Mouse (Mus musculus) embryonic stem cell, embryonic (primary cell): ENCODE data around the gene Apol11b.
"Not testable (repeated sequence)": the region's sequence is repeated elsewhere in the genome, so short reads cannot be mapped to it uniquely, and the experiment has no call there.

Experiments
- CTCF ChIA-PET, 4 experiments: fragments of 300-600 bp in 2 of 4; fragments of 350-600 bp in 2 of 4; sonication (Branson Sonifier 250); formaldehyde crosslinking; loops; one replicate each; lab custom pipeline; 2022; ENCODE audit warnings: inconsistent platforms in 2 of 4; lab: Charles Lee
- POLR2A ChIA-PET, 4 experiments: fragments of 300-600 bp in 2 of 4; fragments of 350-600 bp in 2 of 4; sonication (Branson Sonifier 250); formaldehyde crosslinking; loops; one replicate each; lab custom pipeline; 2022; ENCODE audit warnings: antibody characterized with exemption in 4 of 4, inconsistent platforms in 1 of 4; lab: Charles Lee

The Apol11b gene

DNA sequence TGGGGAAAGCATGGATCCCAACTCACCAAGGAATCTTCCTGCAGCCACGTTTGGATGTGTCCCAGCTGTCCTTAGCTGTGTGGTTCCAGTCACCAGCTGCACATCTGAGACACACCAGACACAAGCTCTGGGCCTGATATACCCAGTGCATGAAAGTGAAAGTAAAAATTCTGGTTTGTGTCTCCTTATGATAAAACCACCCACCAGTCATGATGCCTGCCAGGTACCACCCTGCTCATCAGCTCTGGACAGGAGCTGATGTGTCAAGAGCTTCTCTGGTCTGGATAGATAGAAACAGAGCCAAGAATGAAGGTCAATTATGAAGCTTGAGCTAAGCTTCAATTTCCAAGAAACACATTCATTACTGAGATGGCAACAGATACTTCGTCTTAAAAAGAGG is at the start of gene Apol11b:
Gene Apol11b (minus strand): TSS at position 111 of the 400 bp plus-strand sequence.
- POLR2A ChIA-PET, CTCF ChIA-PET: not testable (repeated sequence)

DNA sequence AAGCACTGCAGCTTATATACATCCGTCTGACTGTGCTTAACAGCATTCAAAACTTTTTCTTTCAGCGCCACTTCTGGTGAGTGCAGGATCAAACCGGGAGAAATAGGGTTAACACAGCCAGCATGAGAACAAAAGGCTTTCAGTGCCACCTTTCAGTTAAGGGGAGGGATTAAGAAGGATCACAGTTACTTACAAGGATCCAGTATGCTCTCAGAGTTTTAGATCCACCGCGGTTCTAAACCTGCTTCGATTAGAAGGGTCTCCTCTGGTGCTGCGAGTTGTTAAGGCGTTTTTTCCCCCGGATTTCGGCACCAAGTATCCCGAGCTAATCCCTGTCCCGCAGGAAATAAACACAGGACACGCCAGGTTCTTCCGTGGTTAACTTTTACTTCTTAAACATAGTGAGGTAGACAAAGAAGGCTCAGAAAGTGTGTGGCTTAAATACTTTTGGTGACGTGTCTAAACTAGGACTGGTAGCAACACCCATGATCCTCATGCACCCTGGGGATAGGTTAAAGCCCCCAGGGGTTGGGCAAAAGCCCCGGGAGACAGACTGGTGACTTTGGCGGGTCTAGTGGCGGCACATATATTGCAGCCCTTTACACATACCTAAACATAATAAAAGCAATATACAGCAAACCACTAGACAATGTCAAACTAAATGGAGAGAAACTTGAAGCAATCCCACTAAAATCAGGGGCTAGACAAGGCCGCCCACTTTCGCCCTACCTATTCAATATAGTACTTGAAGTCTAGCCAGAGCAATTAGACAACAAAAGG is 48.6 kb upstream of the Apol11b start:
- POLR2A ChIA-PET: interaction anchor here in 1 of 4 experiments (0.6 kb wide), 1 partner anchor 160 kb away, joined by 4 read pairs; no protein-coding TSS in a partner anchor

DNA sequence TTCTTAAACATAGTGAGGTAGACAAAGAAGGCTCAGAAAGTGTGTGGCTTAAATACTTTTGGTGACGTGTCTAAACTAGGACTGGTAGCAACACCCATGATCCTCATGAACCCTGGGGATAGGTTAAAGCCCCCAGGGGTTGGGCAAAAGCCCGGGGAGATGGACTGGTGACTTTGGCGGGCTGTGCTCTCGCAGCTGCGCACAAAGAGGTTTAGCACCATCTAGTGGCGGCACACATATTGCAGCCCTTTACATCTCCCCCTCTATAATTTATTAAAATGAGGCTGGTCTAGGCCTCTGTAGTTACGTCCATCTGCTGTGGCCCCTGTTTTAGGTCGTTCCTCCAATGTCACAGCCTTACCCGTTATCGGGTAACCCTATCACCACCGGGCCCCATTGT is 40.9 kb upstream of the Apol11b start:
- POLR2A ChIA-PET, CTCF ChIA-PET: not testable (repeated sequence)

More for the DNA sequence above, 48.6 kb upstream of the Apol11b start:
- CTCF ChIA-PET: not testable (repeated sequence)

DNA sequence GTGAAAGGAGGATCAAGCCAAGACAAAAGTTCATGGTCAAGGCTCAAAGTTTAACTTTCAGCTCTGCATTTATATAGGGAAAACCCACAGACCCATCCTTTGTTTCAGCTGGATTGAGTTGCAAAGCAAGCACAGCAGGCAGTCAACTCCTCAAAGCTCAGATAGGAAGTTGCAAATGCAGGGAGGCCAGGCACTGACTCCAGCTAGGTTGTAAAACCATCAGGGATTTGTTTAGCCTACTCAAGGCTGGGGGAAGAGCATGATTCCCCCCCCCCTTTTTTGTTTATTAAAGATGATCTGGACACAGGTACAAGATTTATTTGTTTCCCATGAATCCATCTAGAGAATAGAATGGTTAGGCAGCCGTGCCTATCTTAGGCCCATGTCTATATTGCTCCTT is 31.0 kb upstream of the Apol11b start:
- POLR2A ChIA-PET: not testable (repeated sequence)
- CTCF ChIA-PET: interaction anchor here in 1 of 4 experiments (0.9 kb wide), 1 partner anchor 338 kb away, joined by 3 read pairs; no protein-coding TSS in a partner anchor

DNA sequence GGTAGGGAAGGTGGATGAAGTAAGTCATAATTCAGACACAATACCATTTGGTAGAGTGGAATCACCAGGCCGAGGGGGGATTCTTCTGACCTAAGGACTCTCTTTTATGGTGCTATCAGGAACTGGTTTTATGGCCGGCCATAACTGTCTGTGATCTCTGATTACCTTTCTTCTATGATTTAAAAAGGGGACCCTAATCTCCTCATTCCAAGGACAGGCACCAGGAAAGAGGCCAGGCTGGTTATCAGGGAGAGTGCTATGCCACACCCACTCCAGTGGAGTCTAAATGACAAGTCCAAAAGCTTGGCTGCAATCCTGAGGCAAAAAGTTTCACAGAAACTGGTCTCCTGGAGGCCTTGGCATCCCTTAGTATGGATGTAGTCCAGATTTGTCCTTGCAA is 18.8 kb upstream of the Apol11b start:
- POLR2A ChIA-PET, CTCF ChIA-PET: not testable (repeated sequence)

DNA sequence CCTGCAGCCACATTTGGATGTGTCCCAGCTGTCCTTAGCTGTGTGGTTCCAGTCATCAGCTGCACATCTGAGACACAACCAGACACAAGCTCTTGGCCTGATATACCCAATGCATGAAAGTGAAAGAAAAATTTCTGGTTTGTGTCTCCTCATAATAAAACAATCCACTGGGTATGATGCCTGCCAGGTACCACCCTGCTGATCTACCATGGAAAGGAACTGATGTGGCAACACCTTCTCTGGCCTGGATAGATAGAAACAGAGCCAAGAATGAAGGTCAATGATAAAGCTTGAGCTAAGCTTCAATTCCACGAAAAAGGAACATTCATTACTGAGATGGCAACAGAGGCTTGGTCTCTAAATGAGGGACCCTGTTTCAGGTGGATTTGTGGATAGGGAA is 16.7 kb upstream of the Apol11b start:
- CTCF ChIA-PET, POLR2A ChIA-PET: not testable (repeated sequence)

DNA sequence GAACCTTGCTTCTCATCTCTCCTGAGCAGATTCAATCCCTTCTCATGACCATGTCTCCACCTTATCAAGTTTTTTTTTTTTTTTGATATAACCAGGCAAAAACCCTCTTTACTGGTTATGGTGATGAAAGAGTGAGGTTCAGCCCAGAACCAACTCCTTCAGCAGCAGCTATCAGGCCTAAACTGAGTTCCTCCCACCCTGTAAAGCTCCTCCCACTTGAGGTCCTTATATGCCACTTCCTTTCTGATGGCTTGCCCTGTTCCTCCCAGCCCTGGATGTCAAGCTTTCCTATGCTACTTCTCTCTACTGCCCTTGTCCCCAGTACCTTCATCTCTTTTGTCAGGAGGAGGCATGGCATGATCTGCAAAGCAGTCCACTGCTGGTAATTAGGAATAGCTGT is 8.1 kb upstream of the Apol11b start:
- POLR2A ChIA-PET, CTCF ChIA-PET: not testable (repeated sequence)

DNA sequence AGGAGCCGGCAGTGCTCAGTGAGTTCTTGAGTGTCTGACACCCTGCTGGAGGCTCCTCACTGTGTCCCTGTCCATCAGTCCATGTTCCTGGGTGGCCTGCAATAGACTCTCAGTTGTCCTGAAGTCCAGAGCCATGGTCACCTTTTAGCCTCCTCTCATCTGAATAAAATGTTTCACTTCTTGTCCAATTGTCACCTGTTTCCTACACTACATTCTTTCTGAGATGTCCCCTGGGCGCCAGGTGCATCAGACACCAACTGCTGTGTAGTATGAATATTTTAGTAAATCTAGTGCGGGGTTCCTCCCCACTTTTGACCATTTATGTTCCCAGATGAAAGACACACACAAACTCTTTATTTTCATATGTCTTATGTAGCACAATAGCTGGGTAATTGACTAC is 13.3 kb downstream of the Apol11b start:
- POLR2A ChIA-PET: not testable (repeated sequence)
- CTCF ChIA-PET: interaction anchor here in 1 of 4 experiments (0.7 to 1.0 kb wide), 2 partner anchors 107 to 108 kb away, joined by 3 to 4 read pairs; no protein-coding TSS in a partner anchor

DNA sequence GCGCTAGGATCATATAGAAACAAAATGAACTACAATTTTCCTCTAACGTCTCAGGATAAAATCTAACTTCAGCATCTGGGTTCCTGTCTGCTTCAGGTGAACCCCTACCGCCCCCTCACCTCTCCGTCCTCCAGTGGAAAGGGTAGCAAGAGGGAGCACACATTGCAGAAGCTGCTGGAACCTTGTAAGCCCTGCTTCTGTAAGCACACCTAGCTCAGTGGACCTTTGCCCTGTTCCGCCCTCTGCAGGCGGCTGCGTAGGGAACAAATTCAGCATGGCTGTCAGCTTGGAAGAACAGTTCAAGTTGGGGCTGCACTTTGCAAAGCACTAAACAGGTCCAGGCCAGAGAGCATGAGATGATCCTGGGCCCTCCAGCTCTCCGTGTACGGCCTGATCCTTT is 14.4 kb downstream of the Apol11b start:
- POLR2A ChIA-PET: not testable (repeated sequence)
- CTCF ChIA-PET: interaction anchor here in 1 of 4 experiments (0.6 kb wide), 1 partner anchor 105 kb away, joined by 4 read pairs; no protein-coding TSS in a partner anchor

DNA sequence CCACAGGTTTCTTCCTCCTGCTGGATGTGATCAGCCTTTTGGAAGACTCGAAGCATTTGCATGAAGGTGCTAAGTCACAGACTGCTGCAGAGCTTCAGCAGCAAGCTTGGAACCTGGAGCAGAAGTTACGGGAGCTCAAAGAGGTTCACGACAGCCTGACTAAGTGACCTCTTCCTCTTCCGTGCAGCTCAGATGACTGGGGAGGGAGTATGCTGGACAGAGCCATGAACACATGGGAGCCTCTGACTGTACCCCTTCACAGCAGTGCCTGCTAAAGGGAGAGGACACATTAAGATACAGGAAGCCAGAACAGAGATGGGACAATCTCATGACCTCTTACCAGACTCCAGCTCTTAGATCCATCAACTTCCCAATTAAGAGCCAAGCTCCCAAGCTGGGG is 16.6 kb downstream of the Apol11b start:
- CTCF ChIA-PET, POLR2A ChIA-PET: not testable (repeated sequence)

DNA sequence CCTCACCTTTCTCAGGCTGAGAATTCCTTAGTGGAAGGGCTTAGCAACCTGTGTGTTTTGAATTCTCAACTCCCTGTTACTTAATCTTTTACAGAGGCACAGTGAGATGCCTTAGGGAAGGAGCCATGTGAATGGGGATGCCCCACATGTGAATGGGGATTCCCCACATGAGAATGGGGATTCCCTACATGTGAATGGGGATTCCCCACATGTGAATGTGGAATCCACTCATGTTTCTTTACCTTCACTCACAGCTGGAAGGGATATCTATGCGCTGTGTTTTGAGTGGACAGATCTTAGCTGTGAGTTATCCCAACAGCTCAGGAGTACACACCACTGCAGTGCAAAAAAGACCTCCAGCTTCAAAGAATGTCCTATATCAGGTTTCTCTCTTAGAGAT is 18.4 kb downstream of the Apol11b start:
- POLR2A ChIA-PET: no interaction called here
- CTCF ChIA-PET: no interaction called here

DNA sequence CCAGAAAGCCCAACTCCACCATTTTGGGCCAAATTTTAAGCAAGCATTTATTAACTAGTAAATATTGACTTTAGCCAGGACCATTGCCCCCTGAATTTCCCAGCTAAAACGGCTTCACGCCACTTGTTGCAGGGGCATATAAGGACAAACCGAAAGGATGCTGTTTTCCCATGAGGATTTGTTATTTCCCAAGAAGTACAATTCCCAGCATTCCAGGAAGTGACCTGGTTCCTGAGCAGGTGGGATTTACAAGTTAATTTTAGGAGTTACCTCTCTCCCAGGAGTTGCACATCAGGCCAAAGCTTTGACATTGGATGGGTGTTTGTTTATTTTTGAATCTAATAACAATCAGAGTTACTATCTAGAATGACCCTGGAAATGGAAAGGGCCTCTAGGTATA is 37.0 kb downstream of the Apol11b start:
- ChIA-PET CTCF (no interaction called here), POLR2A (no interaction called here)

DNA sequence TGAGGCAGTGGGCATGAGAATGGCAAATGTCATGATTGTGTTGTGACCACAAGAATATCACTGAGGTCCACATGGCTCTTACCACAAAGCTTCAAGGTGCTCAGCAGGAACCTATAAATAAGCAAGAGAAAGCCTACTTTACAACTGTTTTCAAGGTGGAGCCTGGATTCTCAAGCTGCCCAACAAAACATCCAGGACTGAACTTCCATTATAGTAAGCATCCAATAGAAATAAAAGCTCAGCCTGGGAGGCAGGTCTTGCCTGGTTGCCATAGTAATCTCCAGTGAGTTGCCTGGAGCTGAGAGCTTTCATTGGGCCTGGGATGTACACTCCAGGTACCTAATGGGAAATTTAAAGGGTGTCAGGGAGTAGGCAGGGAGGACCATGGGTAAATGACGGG is 44.1 kb downstream of the Apol11b start, which contains the start of gene Gm36245:
Gene Gm36245 (plus strand): TSS at position 301 of the 400 bp plus-strand sequence.
- POLR2A ChIA-PET: interaction anchor here in 1 of 4 experiments (0.6 kb wide), 1 partner anchor 231 kb away, joined by 3 read pairs; no protein-coding TSS in a partner anchor
- CTCF ChIA-PET: interaction anchor here in 2 of 4 experiments (0.5 to 0.6 kb wide), 3 partner anchors 231 to 983 kb away, joined by 3 read pairs; no protein-coding TSS in a partner anchor

DNA sequence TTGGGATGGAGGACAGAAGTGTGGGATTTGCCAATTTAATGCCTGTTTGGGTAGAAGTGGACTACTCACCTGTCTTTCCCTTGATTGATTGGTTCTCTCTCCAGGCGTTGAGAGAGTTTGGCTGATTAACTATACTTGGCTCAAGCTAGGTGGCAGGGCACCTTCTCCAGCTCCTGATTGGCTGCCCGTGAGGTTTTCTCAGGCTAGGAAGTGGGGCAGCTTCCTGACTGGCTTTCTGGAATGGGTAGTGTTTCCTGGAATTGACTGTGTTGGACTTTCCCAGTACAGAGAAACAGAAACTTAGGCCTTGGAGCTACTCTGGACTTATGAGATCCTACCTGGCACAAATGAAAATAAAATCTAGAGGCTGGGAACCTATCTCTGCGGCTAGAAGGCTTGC is 44.7 kb downstream of the Apol11b start:
- ChIA-PET CTCF (interaction anchor here in 2 of 4 experiments (0.6 kb wide), 2 partner anchors 236 to 646 kb away, joined by 3 read pairs; no protein-coding TSS in a partner anchor), POLR2A (no interaction called here)

DNA sequence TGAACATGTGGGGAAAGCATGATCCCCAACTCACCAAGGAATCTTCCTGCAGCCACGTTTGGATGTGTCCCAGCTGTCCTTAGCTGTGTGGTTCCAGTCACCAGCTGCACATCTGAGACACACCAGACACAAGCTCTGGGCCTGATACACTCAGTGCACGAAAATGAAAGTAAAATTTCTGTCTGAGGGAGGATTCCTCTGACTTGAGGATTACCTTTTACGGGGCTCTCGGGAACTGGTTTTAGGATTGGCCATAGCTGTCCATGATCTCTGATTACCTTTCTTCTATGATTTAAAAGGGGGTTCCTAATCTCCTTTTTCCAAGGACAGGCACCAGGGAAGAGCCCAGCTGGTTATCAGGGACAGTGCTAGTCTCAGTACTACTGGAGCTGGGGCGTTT is 47.1 kb downstream of the Apol11b start, which contains the start of gene Apol10b:
Gene Apol10b (minus strand): TSS at position 165 of the 400 bp plus-strand sequence.
- ChIA-PET CTCF (no interaction called here), POLR2A (interaction anchor here in 1 of 4 experiments (0.6 kb wide), 1 partner anchor 257 kb away, joined by 3 read pairs; no protein-coding TSS in a partner anchor)

DNA sequence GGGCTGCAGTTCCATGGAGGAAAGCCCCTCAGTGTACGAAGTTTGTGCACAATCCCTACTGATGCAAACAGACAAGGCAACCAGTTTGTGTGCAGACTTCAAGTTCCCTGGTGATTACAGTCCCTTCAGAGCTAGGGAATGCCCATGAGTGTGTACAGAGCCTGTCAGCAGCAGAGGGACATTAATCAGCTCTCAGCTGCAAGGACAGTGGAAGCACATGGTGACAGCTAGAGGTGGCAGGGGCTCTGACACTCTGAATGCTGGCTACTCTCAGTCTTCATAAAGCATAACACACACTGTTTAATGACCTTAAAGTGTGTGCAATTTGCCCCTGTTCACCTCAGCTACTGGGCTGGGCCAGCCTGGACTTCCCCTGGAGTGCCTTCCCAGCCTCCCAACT is 49.5 kb downstream of the Apol11b start:
- POLR2A ChIA-PET: no interaction called here
- CTCF ChIA-PET: interaction anchor here in 1 of 4 experiments (0.6 kb wide), 1 partner anchor 361 kb away, joined by 3 read pairs; no protein-coding TSS in a partner anchor

DNA sequence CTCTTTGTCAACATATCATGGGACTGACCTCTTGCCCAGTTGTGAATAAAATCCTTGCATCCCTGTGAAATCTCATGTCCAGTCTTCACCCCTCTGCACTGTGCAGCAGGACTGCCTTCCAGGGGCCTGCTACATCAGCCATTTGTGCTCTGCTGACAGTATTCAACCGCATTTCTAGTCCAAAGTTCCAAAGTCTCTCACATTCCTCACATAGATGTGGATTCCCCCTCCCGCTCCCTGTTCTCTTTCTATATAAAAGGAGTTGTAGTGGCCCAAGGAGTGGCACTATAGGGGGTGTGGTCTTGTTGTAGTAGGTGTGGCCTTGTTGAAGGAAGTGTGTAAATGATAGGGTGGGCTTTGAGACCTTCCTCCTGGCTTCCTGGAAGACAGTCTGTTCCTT is 52.2 kb downstream of the Apol11b start:
- CTCF ChIA-PET: interaction anchor here in 1 of 4 experiments (0.6 kb wide), 1 partner anchor 599 kb away, joined by 3 read pairs; no protein-coding TSS in a partner anchor
- POLR2A ChIA-PET: no interaction called here

DNA sequence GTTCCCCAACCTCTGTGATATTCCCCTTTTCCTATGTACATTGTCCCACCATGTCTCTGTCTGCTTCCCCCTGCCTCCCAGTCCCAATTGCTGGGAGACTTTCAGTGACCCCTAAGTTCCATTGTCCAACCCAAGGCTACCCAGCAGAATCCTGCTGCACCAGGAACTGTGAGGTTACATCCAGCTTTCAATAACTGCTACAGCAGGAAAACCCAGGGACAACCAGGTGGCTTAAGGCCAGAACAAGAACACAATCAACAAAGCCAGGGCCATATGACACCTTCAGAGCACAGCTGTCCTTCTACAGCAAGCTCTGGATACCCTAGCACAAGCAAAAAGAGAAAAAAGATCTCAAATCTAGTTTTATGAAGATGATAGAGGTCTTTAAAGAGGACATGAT is 54.1 kb downstream of the Apol11b start:
- CTCF ChIA-PET: no interaction called here

DNA sequence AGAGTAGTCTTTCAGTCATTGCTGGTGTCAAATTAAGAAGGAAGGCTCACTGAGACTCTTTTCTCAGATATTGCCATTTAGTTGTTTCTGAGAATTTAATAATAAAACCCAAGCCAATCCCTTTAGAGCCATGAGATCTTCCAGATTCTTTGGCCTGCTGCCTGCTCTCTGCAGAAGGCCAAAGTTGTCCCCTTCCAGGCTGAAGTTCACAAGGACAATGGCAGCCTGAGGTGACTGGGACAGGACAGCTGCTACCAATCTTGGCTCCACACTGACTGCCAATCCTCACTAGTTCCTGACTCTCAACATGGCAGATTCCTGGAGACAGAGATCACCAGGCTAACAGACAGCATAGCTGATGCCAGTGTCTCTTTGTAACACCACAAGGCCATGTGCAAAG is 56.1 kb downstream of the Apol11b start:
- ChIA-PET CTCF (no interaction called here), POLR2A (no interaction called here)

More for the DNA sequence above, 54.1 kb downstream of the Apol11b start:
- POLR2A ChIA-PET: no interaction called here
